Mouse (Mus musculus): ENCODE measurements at regions not wholly inside any gene's neighbourhood (a gene's known extent, or its start where the extent isn't known, plus 50 kb on each side); places are given as distances from the start of the nearest gene placed in this dataset.

- Histone ChIP-seq H3K4me1 (peaks cover 16% of the 10 kb centered on the region), H3K9me3 (no peaks in the 10 kb centered on the region), H3K27ac (no peak overlapping the region), H3K36me3 (replicated peaks) (no peaks in the 10 kb centered on the region), H3K4me3 (no peak overlapping the region), H3K27me3 (ENCODE audit: poor library complexity, severe bottlenecking) (no peaks in the 10 kb centered on the region)
- no peak for DNase-seq (ENCODE audit: extremely low spot score, low spot score)
- 83% methylated on average over 5 of the region's 5 CpGs for WGBS
Observed at GRCm38 (mm10) chr8:116343534-116343933, 161.2 kb upstream of the Dynlrb2 start.

- H3K9me3 ChIP-seq: no peaks in the 10 kb centered on the region
- no peak overlapping the region for H3K4me3 ChIP-seq
- peaks cover 5% of the 10 kb centered on the region; the same call in 1 of the 2 replicates for H3K4me1 ChIP-seq
- no peak overlapping the region for H3K27ac ChIP-seq
- H3K36me3 ChIP-seq (replicated peaks): no peaks in the 10 kb centered on the region
- H3K27me3 ChIP-seq (ENCODE audit: poor library complexity, severe bottlenecking): no peaks in the 10 kb centered on the region
- 86% methylated on average over 3 of the region's 3 CpGs for WGBS
- no peak for DNase-seq (ENCODE audit: extremely low spot score, low spot score)
Observed at GRCm38 (mm10) chr8:116334772-116335171, 170.0 kb upstream of the Dynlrb2 start.

DNA sequence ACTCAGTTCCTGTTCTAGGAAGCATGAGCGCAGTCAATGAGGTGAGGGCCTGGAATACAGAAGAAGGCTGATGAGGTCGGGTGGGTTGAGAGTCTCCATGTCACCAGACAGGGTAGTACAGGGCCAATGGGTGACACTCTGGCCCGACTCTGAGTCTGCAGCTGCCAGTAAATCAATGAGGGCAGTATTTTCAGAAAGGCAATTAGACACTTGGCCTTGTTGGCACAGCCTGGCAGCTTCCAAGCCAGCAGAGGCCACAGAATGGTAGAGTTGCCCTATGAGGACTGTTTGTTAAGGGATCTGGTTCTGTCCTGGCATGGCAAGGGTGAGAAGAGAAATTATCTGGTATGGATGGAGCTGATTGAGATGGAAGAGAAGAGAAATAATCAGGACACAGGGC is 170.7 kb upstream of the Dynlrb2 start:
- no peak overlapping the region for H3K27ac ChIP-seq
- WGBS: 91% methylated on average over 3 of the region's 3 CpGs
- H3K4me1 ChIP-seq: peaks cover 5% of the 10 kb centered on the region; the same call in 1 of the 2 replicates
- no peaks in the 10 kb centered on the region for H3K27me3 ChIP-seq (ENCODE audit: poor library complexity, severe bottlenecking)
- no peak for DNase-seq (ENCODE audit: extremely low spot score, low spot score)
- H3K9me3 ChIP-seq: no peaks in the 10 kb centered on the region
- no peaks in the 10 kb centered on the region for H3K36me3 ChIP-seq (replicated peaks)
- no peak overlapping the region for H3K4me3 ChIP-seq

GRCm38 (mm10) chr8:116320014-116320680 is 184.6 kb upstream of the Dynlrb2 start:
- no peak overlapping the region for H3K27ac ChIP-seq
- WGBS: 90% methylated on average over 13 of the region's 13 CpGs
- no peak for DNase-seq (ENCODE audit: extremely low spot score, low spot score)

DNA sequence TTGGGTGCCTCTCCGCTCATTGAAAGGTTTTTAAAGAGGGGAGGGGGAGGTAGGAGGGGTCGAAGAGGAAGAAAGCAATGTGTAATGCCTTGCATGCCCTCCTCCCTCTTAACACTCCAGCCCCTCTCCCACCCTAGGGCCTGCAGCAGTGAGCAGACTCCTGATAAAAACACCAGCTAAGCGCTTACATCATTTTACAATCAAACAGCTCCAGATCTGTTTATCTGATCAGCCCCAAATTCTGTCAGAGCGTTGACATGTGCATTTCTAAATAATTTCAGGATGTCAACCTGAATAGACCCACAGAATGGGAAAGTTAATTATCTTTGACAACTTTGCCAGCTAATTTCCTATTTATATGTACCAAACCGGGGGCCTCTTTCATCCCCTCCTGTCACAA is 189.4 kb upstream of the Dynlrb2 start:
- no peaks in the 10 kb centered on the region for H3K36me3 ChIP-seq (replicated peaks)
- H3K27me3 ChIP-seq (ENCODE audit: poor library complexity, severe bottlenecking): no peaks in the 10 kb centered on the region
- no peaks in the 10 kb centered on the region for H3K9me3 ChIP-seq
- no peak overlapping the region for H3K27ac ChIP-seq
- DNase-seq (ENCODE audit: extremely low spot score, low spot score): no peak
- WGBS: 57% methylated on average over 5 of the region's 5 CpGs
- H3K4me3 ChIP-seq: no peak overlapping the region
- peaks cover 14% of the 10 kb centered on the region for H3K4me1 ChIP-seq

More at GRCm38 (mm10) chr8:116320014-116320680, 184.6 kb upstream of the Dynlrb2 start:
- Histone ChIP-seq H3K27me3 (ENCODE audit: poor library complexity, severe bottlenecking) (no peaks in the 10 kb centered on the region), H3K4me3 (no peak overlapping the region), H3K9me3 (no peaks in the 10 kb centered on the region), H3K36me3 (replicated peaks) (no peaks in the 10 kb centered on the region), H3K4me1 (peaks cover 11% of the 10 kb centered on the region)

DNA sequence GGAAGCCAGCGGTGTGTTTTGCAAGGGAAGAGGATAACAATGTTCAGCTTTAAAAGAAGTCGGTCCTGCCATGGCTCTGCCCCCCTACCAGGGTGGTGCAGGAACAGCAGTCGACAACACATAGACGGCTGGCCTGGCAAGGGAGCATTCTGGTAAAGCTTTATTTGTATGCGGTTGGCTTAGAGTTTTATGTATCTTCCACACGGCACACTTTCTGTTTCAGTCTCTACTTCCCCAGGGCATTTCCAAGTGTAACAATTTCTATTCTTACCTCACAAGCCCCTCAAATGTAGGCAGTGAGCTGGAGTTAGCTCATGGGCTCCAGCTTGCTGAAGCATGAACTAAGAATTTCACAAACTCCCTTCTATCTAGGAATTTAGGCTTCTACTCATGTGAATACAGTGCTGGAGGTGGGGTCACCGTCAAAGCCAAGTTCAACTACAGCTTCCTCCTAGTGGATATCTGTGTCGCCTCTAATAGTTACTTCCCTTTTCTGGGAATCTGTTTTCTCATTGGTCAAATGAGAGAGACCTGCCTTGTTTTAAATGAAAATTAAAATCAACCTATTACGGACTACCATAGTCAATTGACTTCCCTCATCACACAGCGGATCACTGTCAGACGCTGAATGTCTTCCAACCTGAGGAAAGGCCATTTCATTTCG is 190.2 kb upstream of the Dynlrb2 start:
- H3K4me1 ChIP-seq: peaks cover 14% of the 10 kb centered on the region
- WGBS: 88% methylated on average over 12 of the region's 12 CpGs

DNA sequence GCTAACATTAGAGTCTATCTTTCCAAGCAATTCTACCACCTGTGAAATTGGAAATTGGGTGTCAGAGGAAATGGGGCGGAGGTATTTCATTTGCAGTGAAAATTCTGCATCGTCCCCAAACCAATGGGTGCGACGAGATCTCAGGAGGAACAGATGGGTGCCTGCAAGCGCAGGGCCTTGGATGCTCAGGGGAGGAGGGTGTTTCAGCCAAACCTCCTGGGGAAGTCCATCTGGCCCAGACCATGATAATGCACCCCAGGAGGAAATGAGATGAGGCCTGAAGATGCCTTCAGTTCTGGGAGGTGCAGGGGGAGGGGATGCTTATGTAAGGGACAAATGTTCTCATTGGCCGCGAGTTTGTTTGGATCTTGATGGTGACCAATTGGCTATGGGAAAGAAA is 205.9 kb upstream of the Dynlrb2 start:
- Histone ChIP-seq H3K36me3 (replicated peaks) (no peaks in the 10 kb centered on the region), H3K4me1 (no peaks in the 10 kb centered on the region), H3K27me3 (ENCODE audit: poor library complexity, severe bottlenecking) (no peaks in the 10 kb centered on the region), H3K27ac (no peak overlapping the region), H3K9me3 (no peaks in the 10 kb centered on the region), H3K4me3 (no peak overlapping the region)
- DNase-seq (ENCODE audit: extremely low spot score, low spot score): no peak
- WGBS: 94% methylated on average over 7 of the region's 7 CpGs

More for the DNA sequence above, 190.2 kb upstream of the Dynlrb2 start:
- Histone ChIP-seq H3K9me3 (no peaks in the 10 kb centered on the region), H3K27ac (no peak overlapping the region), H3K4me3 (no peak overlapping the region), H3K36me3 (replicated peaks) (no peaks in the 10 kb centered on the region), H3K27me3 (ENCODE audit: poor library complexity, severe bottlenecking) (no peaks in the 10 kb centered on the region)
- DNase-seq (ENCODE audit: extremely low spot score, low spot score): no peak

DNA sequence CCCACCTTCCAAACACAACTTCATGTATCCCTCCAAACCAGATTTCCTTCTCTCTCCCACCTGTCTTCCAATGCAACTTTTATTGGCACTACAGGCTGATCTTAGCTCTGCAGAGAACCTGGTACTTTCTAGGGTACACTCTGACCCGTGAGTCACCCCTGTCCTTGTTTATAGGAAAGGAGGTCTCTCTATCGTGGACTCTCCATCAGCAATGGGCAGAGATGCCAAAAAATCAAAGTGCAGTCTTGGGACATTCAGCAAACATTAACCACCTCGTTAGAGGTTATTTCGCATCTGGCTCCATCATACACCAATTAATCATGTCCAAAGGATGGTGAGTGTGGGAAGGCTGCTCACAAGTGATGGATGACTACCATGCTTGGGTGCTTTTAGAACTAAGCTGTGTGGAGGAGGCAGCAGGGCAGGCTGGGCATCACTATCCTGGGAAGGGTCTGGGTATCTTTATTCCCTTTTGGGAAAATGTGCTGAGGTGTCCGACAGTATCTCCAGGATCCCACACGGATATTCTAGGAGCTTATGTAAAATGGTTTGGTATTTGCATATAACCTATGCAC is 214.0 kb upstream of the Dynlrb2 start:
- 88% methylated on average over 6 of the region's 6 CpGs for WGBS
- Histone ChIP-seq H3K9me3 (no peaks in the 10 kb centered on the region), H3K27ac (no peak overlapping the region), H3K4me3 (no peak overlapping the region), H3K4me1 (no peaks in the 10 kb centered on the region), H3K36me3 (replicated peaks) (no peaks in the 10 kb centered on the region), H3K27me3 (ENCODE audit: poor library complexity, severe bottlenecking) (no peaks in the 10 kb centered on the region)
- no peak for DNase-seq (ENCODE audit: extremely low spot score, low spot score)

DNA sequence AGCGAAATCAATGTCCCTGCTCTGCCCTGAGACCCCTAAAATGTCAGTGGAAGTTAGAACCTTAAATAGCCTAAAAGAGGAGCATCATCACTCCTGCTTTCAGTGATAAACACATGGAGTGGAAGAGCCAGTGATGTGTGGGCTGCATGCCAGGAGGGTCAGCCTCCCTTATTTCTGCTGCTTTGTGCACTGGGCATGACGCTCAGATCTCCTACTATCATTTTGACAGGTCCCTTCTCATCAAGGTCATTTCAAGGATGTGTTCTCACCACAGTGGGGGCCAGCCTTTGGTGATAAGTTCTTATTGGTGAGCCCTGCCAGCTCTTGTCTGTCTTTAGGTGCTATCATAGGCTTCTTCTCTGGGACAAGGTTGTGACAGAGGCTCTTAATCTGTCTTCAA is 215.5 kb upstream of the Dynlrb2 start:
- H3K27me3 ChIP-seq (ENCODE audit: poor library complexity, severe bottlenecking): no peaks in the 10 kb centered on the region
- H3K4me3 ChIP-seq: no peak overlapping the region
- H3K9me3 ChIP-seq: no peaks in the 10 kb centered on the region
- no peaks in the 10 kb centered on the region for H3K36me3 ChIP-seq (replicated peaks)
- H3K27ac ChIP-seq: no peak overlapping the region
- no peaks in the 10 kb centered on the region for H3K4me1 ChIP-seq
- 91% methylated on average over 2 of the region's 2 CpGs for WGBS
- DNase-seq (ENCODE audit: extremely low spot score, low spot score): no peak

DNA sequence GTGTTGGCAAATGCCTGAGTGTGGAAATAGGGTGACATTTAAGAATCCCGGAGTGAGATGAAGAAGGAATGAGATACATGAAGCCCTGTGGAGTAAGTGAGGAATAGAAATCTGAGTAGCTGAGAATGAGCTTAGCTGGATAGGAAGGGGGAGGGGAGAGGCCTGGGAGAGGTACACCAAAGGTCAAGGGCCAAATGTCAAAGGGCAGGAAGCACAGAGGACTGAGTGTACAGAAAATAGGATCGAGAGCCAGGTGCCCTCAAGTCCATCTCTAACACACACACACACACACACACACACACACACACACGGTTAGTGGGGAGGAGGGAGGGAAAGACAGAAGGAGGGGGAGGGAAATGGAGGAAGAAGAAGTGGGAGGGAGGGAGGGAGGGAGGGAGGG is 220.8 kb upstream of the Dynlrb2 start:
- DNase-seq (ENCODE audit: extremely low spot score, low spot score): no peak

DNA sequence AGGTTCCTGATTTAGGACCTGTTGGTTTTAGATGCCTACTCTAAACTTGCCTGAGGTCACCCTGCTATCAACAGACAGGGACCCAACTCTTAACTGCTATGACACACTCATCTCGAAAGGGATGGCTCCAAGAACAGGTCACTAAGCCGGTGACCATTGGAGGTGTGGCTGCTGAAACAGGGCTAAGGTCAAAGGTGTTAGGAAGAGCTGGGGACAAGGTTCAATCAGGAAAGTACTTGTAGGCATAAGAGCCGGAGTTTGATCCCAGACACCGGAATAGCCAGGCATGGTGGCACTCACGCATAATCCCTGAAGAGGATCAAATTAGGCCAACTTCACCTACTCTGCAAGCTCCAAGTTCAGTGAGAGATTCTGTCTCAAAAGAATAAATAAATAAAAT is 222.4 kb upstream of the Dynlrb2 start:
- no peaks in the 10 kb centered on the region for H3K9me3 ChIP-seq
- H3K27me3 ChIP-seq (ENCODE audit: poor library complexity, severe bottlenecking): no peaks in the 10 kb centered on the region
- no peaks in the 10 kb centered on the region for H3K36me3 ChIP-seq (replicated peaks)
- H3K4me3 ChIP-seq: no peak overlapping the region
- H3K4me1 ChIP-seq: 0 out of 2 replicates have a peak, but pooled peaks cover 3% of the 10 kb centered on the region
- DNase-seq (ENCODE audit: extremely low spot score, low spot score): no peak
- H3K27ac ChIP-seq: no peak overlapping the region
- 88% methylated on average over 5 of the region's 5 CpGs for WGBS

More for the DNA sequence above, 220.8 kb upstream of the Dynlrb2 start:
- 61% methylated on average over 2 of the region's 3 CpGs for WGBS
- 0 out of 2 replicates have a peak, but pooled peaks cover 3% of the 10 kb centered on the region for H3K4me1 ChIP-seq
- H3K36me3 ChIP-seq (replicated peaks): no peaks in the 10 kb centered on the region
- no peaks in the 10 kb centered on the region for H3K27me3 ChIP-seq (ENCODE audit: poor library complexity, severe bottlenecking)
- H3K4me3 ChIP-seq: no peak overlapping the region
- H3K9me3 ChIP-seq: no peaks in the 10 kb centered on the region
- no peak overlapping the region for H3K27ac ChIP-seq

DNA sequence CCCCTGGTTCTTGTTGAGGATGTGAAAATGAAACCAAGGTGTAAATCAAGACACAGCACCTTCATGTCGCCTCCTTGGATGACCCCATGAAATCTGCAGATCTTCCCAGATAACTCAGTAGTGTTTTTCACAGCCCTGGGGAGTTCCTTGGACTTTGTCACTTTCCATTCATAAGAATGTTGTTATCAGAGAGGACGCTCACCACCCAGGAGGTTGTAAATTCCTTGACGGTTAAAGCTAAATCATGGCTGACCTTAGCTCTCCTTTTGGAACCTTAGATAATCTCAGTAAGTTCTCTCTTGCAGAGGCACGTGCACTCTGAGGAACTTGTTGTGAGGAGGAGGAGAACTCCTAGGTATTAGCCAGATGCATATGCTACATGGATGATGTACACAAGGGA is 229.8 kb upstream of the Dynlrb2 start:
- Histone ChIP-seq H3K4me1 (peaks cover 15% of the 10 kb centered on the region), H3K4me3 (no peak overlapping the region), H3K9me3 (no peaks in the 10 kb centered on the region), H3K27me3 (ENCODE audit: poor library complexity, severe bottlenecking) (peaks cover 56% of the 10 kb centered on the region), H3K36me3 (replicated peaks) (no peaks in the 10 kb centered on the region), H3K27ac (no peak overlapping the region)
- no peak for DNase-seq (ENCODE audit: extremely low spot score, low spot score)
- WGBS: 94% methylated on average over 4 of the region's 4 CpGs

DNA sequence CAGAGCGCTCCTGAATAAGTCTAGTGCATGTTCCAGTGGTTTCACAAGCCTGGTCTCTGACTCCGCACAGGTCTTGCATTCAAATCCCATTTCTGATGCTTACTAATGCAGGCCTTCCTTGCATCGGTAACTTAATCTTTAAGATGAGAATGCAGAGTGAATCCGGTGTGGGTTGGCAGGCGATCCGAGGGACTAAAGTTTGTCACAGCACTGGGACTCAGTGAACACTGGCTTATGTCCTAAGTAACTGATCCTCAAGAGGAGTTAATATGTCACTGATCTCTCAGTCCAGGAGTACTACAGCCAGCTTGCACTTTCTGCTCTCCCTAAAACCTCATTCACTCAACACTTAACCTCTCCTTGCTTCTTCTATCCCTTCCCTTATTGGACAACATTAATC is 233.5 kb upstream of the Dynlrb2 start:
- H3K36me3 ChIP-seq (replicated peaks): no peaks in the 10 kb centered on the region

More for the DNA sequence above, 233.5 kb upstream of the Dynlrb2 start:
- Histone ChIP-seq H3K4me3 (no peak overlapping the region), H3K9me3 (no peaks in the 10 kb centered on the region), H3K4me1 (peaks cover 19% of the 10 kb centered on the region), H3K27me3 (ENCODE audit: poor library complexity, severe bottlenecking) (peaks cover 90% of the 10 kb centered on the region), H3K27ac (no peak overlapping the region)
- DNase-seq (ENCODE audit: extremely low spot score, low spot score): no peak
- 90% methylated on average over 6 of the region's 6 CpGs for WGBS

All from forebrain, embryonic 10.5 days (tissue).